Mouse (Mus musculus) left cerebral cortex, adult 2 months (tissue): ENCODE results near the gene Sema4b. TPM values are rescaled to one million over a fixed set of nuclear protein-coding genes. Genes with fewer than 3 reads are reported as not detected.

Experiments used
- DNase-seq, 2 experiments: peaks; one replicate each; pipeline ENCODE4 v3.0.0; 2021 to 2022; ENCODE audit warnings: low spot score in 2 of 2, mixed read lengths in 1 of 2; ENCODE audit errors: extremely low spot score in 1 of 2
- H3K27ac ChIP-seq: fragments of 200-600 bp; 2 replicates; pipeline ENCODE4 v1.8.1; 2022
- H3K4me3 ChIP-seq: fragments of 200-600 bp; 2 replicates; pipeline ENCODE4 v1.8.1; 2022
- CTCF ChIP-seq: fragments of 200-600 bp; IDR thresholded peaks from 2 replicates; pipeline ENCODE4 v1.8.1; 2022; ENCODE audit warnings: antibody characterized with exemption, mild to moderate bottlenecking, moderate library complexity
- intact Hi-C: fragments of 180-260 bp; cut with DNase I; formaldehyde crosslinking; loops from one replicate; pipeline ENCODE4 v1.15.1; 2025
- total RNA-seq, 2 experiments: library from RNA; stranded (reverse); gene quantifications; 2 replicates each; pipeline ENCODE4 v1.2.3; 2021

The Sema4b gene
- total RNA-seq, 2 experiments from 2014 or later, result 19.4 to 20.6 TPM

- no peak overlapping the region for H3K27ac ChIP-seq
- DNase-seq, result no peak
- intact Hi-C loops, result no loop called here
Measured at GRCm38 (mm10) chr7:80200588-80200945, 13.9 kb downstream of the Sema4b start.

GRCm38 (mm10) chr7:80200963-80201539 is 14.4 kb downstream of the Sema4b start:
- no peak overlapping the region for H3K27ac ChIP-seq
- no peak overlapping the region for H3K4me3 ChIP-seq
- intact Hi-C loops, result no loop called here
- DNase-seq, result no peak
- no peak for TF ChIP-seq CTCF

More at GRCm38 (mm10) chr7:80200588-80200945, 13.9 kb downstream of the Sema4b start:
- TF ChIP-seq CTCF, result no peak
- no peak overlapping the region for H3K4me3 ChIP-seq

- Histone ChIP-seq H3K27ac (no peak overlapping the region; the same call in 1 of the 2 replicates), H3K4me3 (no peak overlapping the region)
- no peak for DNase-seq
- TF ChIP-seq CTCF, result no peak
- intact Hi-C loops, result no loop called here
Measured at GRCm38 (mm10) chr7:80201888-80202540, 15.4 kb downstream of the Sema4b start.

- no peak for TF ChIP-seq CTCF
- no peak for DNase-seq
- intact Hi-C loops, result no loop called here
- Histone ChIP-seq H3K4me3 (no peak overlapping the region), H3K27ac (no peak overlapping the region)
Measured at GRCm38 (mm10) chr7:80202961-80203360, 16.3 kb downstream of the Sema4b start.

GRCm38 (mm10) chr7:80203638-80204096 is 17.0 kb downstream of the Sema4b start:
- no peak overlapping the region for H3K4me3 ChIP-seq
- no peak for DNase-seq
- intact Hi-C loops, result no loop called here
- TF ChIP-seq CTCF, result no peak
- H3K27ac ChIP-seq, result no peak overlapping the region

- no peak for DNase-seq
- TF ChIP-seq CTCF, result no peak
- no peak overlapping the region for H3K27ac ChIP-seq
- intact Hi-C loops, result no loop called here
- no peak overlapping the region for H3K4me3 ChIP-seq
Measured at GRCm38 (mm10) chr7:80204362-80204761, 17.7 kb downstream of the Sema4b start.

- DNase-seq, result no peak
Measured at GRCm38 (mm10) chr7:80204961-80205360, 18.3 kb downstream of the Sema4b start.

GRCm38 (mm10) chr7:80205705-80206589 is 19.3 kb downstream of the Sema4b start:
- Histone ChIP-seq H3K4me3 (no peak overlapping the region), H3K27ac (no peak overlapping the region)
- no peak for DNase-seq
- intact Hi-C loops, result no loop called here
- TF ChIP-seq CTCF, result no peak

More at GRCm38 (mm10) chr7:80204961-80205360, 18.3 kb downstream of the Sema4b start:
- Histone ChIP-seq H3K4me3 (no peak overlapping the region), H3K27ac (no peak overlapping the region)
- intact Hi-C loops, result no loop called here
- TF ChIP-seq CTCF, result no peak

- Histone ChIP-seq H3K4me3 (no peak overlapping the region), H3K27ac (no peak overlapping the region)
- no peak for DNase-seq
- intact Hi-C loops, result no loop called here
- no peak for TF ChIP-seq CTCF
Measured at GRCm38 (mm10) chr7:80207314-80207731, 20.7 kb downstream of the Sema4b start.

GRCm38 (mm10) chr7:80208026-80208642 is 21.5 kb downstream of the Sema4b start:
- TF ChIP-seq CTCF, result no peak
- DNase-seq, result no peak
- H3K4me3 ChIP-seq, result no peak overlapping the region
- H3K27ac ChIP-seq, result no peak overlapping the region
- intact Hi-C loops, result no loop called here

GRCm38 (mm10) chr7:80208738-80209430 is 22.2 kb downstream of the Sema4b start:
- intact Hi-C loops, result no loop called here
- no peak for TF ChIP-seq CTCF
- no peak for DNase-seq
- Histone ChIP-seq H3K4me3 (no peak overlapping the region), H3K27ac (no peak overlapping the region)
